35 mouse cellular contexts compared by ENCODE assay signal in the genomic region with DNA sequence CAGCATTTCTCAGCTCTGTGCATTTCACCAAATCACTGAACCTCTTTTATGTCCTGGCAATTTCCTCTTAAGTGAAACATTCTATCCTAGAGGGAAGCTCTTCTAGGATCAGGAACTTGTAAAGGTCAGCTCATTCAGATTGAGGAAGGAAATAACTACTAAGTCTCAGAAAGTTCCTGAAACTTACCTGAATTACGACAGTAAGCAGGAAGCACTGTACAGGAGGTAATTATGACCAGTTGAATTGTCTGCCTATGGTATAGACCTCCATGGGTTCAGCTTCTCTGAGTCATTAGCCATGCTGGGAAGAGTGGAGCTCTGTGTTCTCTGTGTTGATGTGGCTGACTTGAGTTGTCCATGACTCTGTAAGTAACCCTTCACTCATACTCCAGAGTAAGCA.
"Had no signal": no experiment of that assay in that cellular context is flagged by ENCODE, and none has a peak within 500 bp of the region (broad histone marks: within the 10 kb centered on the region; RNA-seq: fewer than 3 reads in every experiment).

No protein-coding gene starts in this region.

- H3K9me3 ChIP-seq: heart, embryonic 10.5 days; heart, embryonic 12.5 days; heart, embryonic 13.5 days; heart, embryonic 15.5 days; hindbrain, embryonic 10.5 days; hindbrain, embryonic 12.5 days; hindbrain, embryonic 13.5 days; hindbrain, embryonic 15.5 days; intestine, embryonic 15.5 days; kidney, embryonic 15.5 days had no signal

- H3K27me3 ChIP-seq: heart, embryonic 12.5 days; heart, embryonic 13.5 days; heart, embryonic 15.5 days; hindbrain, embryonic 12.5 days; hindbrain, embryonic 13.5 days; hindbrain, embryonic 15.5 days; intestine, embryonic 15.5 days; kidney, embryonic 15.5 days had no signal

- H3K9ac ChIP-seq: heart, embryonic 12.5 days; heart, embryonic 13.5 days; heart, embryonic 15.5 days; hindbrain, embryonic 12.5 days; hindbrain, embryonic 13.5 days; hindbrain, embryonic 14.5 days; hindbrain, embryonic 15.5 days; intestine, embryonic 15.5 days; kidney, embryonic 15.5 days had no signal

- DNase-seq: heart, adult 2 months; heart, postnatal 10 days; heart, postnatal 14 days; heart, postnatal 36 days; heart, postnatal 4 days; kidney, adult 11 months; kidney, adult 18-20 months; kidney, adult 2 months; kidney, adult 8-10 months; kidney, adult 9 months; kidney, postnatal 10 days; kidney, postnatal 14 days; kidney, postnatal 25 days; kidney, postnatal 36 days; kidney, postnatal 4 days; layer of hippocampus, adult 9-11 months had no signal

- H3K4me1 ChIP-seq: heart, embryonic 10.5 days; heart, embryonic 12.5 days; heart, embryonic 13.5 days; heart, embryonic 15.5 days; hindbrain, embryonic 10.5 days; hindbrain, embryonic 12.5 days; hindbrain, embryonic 13.5 days; hindbrain, embryonic 15.5 days; intestine, embryonic 15.5 days; kidney, embryonic 15.5 days had no signal

- H3K4me2 ChIP-seq: heart, embryonic 11.5 days; heart, embryonic 12.5 days; heart, embryonic 13.5 days; heart, embryonic 15.5 days; hindbrain, embryonic 12.5 days; hindbrain, embryonic 13.5 days; hindbrain, embryonic 14.5 days; hindbrain, embryonic 15.5 days; intestine, embryonic 15.5 days; kidney, embryonic 15.5 days had no signal

- H3K4me3 ChIP-seq: heart, adult 2 months; heart, embryonic 10.5 days; heart, embryonic 12.5 days; heart, embryonic 13.5 days; heart, embryonic 15.5 days; hindbrain, embryonic 10.5 days; hindbrain, embryonic 12.5 days; hindbrain, embryonic 13.5 days; hindbrain, embryonic 15.5 days; intestine, embryonic 15.5 days; kidney, embryonic 15.5 days; layer of hippocampus, adult 2 months had no signal

- H3K27ac ChIP-seq: heart, adult 2 months; heart, embryonic 10.5 days; heart, embryonic 13.5 days; heart, embryonic 15.5 days; hindbrain, embryonic 10.5 days; hindbrain, embryonic 12.5 days; hindbrain, embryonic 13.5 days; hindbrain, embryonic 14.5 days; hindbrain, embryonic 15.5 days; hindbrain, postnatal 0 days; intestine, embryonic 15.5 days; kidney, embryonic 15.5 days; kidney, postnatal 0 days; layer of hippocampus, adult 2 months had no signal

- H3K36me3 ChIP-seq: heart, embryonic 12.5 days; hindbrain, embryonic 12.5 days; intestine, embryonic 15.5 days had no signal

- ATAC-seq: hindbrain, embryonic 16.5 days; hindbrain, postnatal 0 days; inflammation-experienced regulatory T-cells, adult 6 months; intestine, embryonic 15.5 days; intestine, embryonic 16.5 days; intestine, postnatal 0 days had no signal
